Mouse (Mus musculus) retina, adult 2 months (tissue): ENCODE measurements around the gene Epb41l3.
"Not testable (repeated sequence)": the region's sequence is repeated elsewhere in the genome, so short reads cannot be mapped to it uniquely, and the experiment has no call there.

Experiments
- DNase-seq: peaks from one replicate; pipeline ENCODE4 v3.0.0-alpha.2; 2012; ENCODE audit warnings: low read depth, low spot score

Epb41l3 gene

GRCm38 (mm10) chr17:69105799-69106401 is 30.4 kb downstream of the Epb41l3 start:
- DNase-seq, result peak; percentile 41

- no peak for DNase-seq
These were observed 33.7 kb downstream of the Epb41l3 start for GRCm38 (mm10) chr17:69109216-69109615.

- no peak for DNase-seq
These were observed 36.7 kb downstream of the Epb41l3 start for GRCm38 (mm10) chr17:69112232-69112631.

- DNase-seq, result no peak
These were observed 43.7 kb downstream of the Epb41l3 start for GRCm38 (mm10) chr17:69119183-69119582.

- DNase-seq, result no peak
These were observed 45.3 kb downstream of the Epb41l3 start for GRCm38 (mm10) chr17:69120533-69121358.

- DNase-seq, result not testable (repeated sequence)
These were observed 46.9 kb downstream of the Epb41l3 start for GRCm38 (mm10) chr17:69122403-69122802.

GRCm38 (mm10) chr17:69127436-69127835 is 52.0 kb downstream of the Epb41l3 start:
- no peak for DNase-seq

GRCm38 (mm10) chr17:69127981-69128380 is 52.5 kb downstream of the Epb41l3 start:
- DNase-seq, result no peak

GRCm38 (mm10) chr17:69129434-69129833 is 54.0 kb downstream of the Epb41l3 start:
- DNase-seq, result no peak

- DNase-seq, result no peak
These were observed 67.5 kb downstream of the Epb41l3 start for GRCm38 (mm10) chr17:69143017-69143416.

GRCm38 (mm10) chr17:69150826-69151225 is 75.3 kb downstream of the Epb41l3 start:
- no peak for DNase-seq

- DNase-seq, result no peak
These were observed 75.8 kb downstream of the Epb41l3 start for GRCm38 (mm10) chr17:69151281-69151680.

GRCm38 (mm10) chr17:69155034-69155433 is 79.6 kb downstream of the Epb41l3 start:
- no peak for DNase-seq

- DNase-seq, result no peak
These were observed 81.1 kb downstream of the Epb41l3 start for GRCm38 (mm10) chr17:69156522-69157100.

GRCm38 (mm10) chr17:69157101-69157808 is 81.8 kb downstream of the Epb41l3 start:
- DNase-seq, result no peak

GRCm38 (mm10) chr17:69157809-69158185 is 82.3 kb downstream of the Epb41l3 start:
- DNase-seq, result no peak

- DNase-seq, result no peak
These were observed 83.2 kb downstream of the Epb41l3 start for GRCm38 (mm10) chr17:69158690-69159089.

GRCm38 (mm10) chr17:69162731-69163130 is 87.2 kb downstream of the Epb41l3 start:
- DNase-seq, result no peak

GRCm38 (mm10) chr17:69176949-69177501 is 101.5 kb downstream of the Epb41l3 start:
- DNase-seq, result no peak

GRCm38 (mm10) chr17:69177954-69178353 is 102.5 kb downstream of the Epb41l3 start:
- DNase-seq, result no peak

- no peak for DNase-seq
These were observed 105.5 kb downstream of the Epb41l3 start for GRCm38 (mm10) chr17:69180905-69181559.
